Comparison of ENCODE assay signal across 28 mouse cellular contexts in the genomic region with DNA sequence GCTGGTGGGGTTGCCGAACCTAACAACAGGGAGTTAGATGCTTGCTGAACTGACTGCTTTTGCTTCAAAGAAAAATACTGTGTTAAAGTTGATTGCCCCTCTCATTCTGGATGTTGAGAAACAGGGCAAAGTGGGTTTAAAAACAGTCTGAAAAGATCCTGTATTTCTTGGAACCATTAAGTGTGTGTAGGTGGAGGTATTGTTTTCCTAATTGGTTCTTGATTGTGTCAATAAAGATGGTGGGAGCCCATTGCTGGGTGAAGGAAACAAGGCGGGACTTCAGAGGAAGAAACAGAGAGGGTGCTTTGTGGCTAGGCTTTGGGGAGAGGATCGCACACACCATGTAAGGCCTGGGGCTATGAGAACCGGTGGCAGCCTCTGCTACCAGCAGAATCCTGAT. TPM values are rescaled to one million over a fixed set of nuclear protein-coding genes. Genes with fewer than 3 reads are reported as not detected.
"Had no signal": no experiment of that assay in that cellular context is flagged by ENCODE, and none has a peak within 500 bp of the region (broad histone marks: within the 10 kb centered on the region; RNA-seq: fewer than 3 reads in every experiment).

No protein-coding gene starts in this region.

- H3K36me3 ChIP-seq: heart, embryonic 12.5 days; kidney, embryonic 15.5 days; limb, embryonic 10.5 days; limb, embryonic 12.5 days; liver, embryonic 13.5 days had no signal

- H3K9ac ChIP-seq: heart, embryonic 12.5 days; hindbrain, embryonic 13.5 days; hindbrain, embryonic 15.5 days; kidney, embryonic 15.5 days; limb, embryonic 12.5 days; liver, embryonic 13.5 days had no signal

- H3K4me3 ChIP-seq: heart, adult 2 months; heart, embryonic 12.5 days; hindbrain, embryonic 13.5 days; hindbrain, embryonic 15.5 days; kidney, embryonic 15.5 days; limb, embryonic 10.5 days; limb, embryonic 12.5 days; liver, embryonic 13.5 days had no signal

- H3K4me2 ChIP-seq: heart, embryonic 12.5 days; hindbrain, embryonic 13.5 days; hindbrain, embryonic 15.5 days; kidney, embryonic 15.5 days; limb, embryonic 12.5 days; liver, embryonic 11.5 days; liver, embryonic 13.5 days had no signal

- ATAC-seq: hindbrain, postnatal 0 days; intestine, embryonic 16.5 days had no signal

- DNase-seq: gastrocnemius, postnatal 14 days; gastrocnemius, postnatal 36 days; heart, adult 11 months; heart, adult 2 months; heart, postnatal 10 days; heart, postnatal 36 days; kidney, adult 11 months; kidney, adult 2 months; kidney, adult 9 months; kidney, postnatal 14 days; kidney, postnatal 36 days; layer of hippocampus, adult 9-11 months; layer of hippocampus, postnatal 36 days; liver; liver, embryonic 13.5 days had no signal

- H3K27me3 ChIP-seq: kidney, embryonic 15.5 days; limb, embryonic 12.5 days had no signal

- H3K27ac ChIP-seq: heart, adult 2 months; hindbrain, embryonic 13.5 days; hindbrain, embryonic 15.5 days; hindbrain, postnatal 0 days; kidney, embryonic 15.5 days; kidney, postnatal 0 days; limb, embryonic 10.5 days; limb, embryonic 12.5 days; liver, embryonic 13.5 days had no signal

- H3K9me3 ChIP-seq: heart, embryonic 12.5 days; hindbrain, embryonic 13.5 days; hindbrain, embryonic 15.5 days; kidney, embryonic 15.5 days; limb, embryonic 10.5 days; limb, embryonic 12.5 days; liver, embryonic 13.5 days had no signal

- H3K4me1 ChIP-seq: hindbrain, embryonic 15.5 days had no signal

RNA-seq across cellular contexts. Expression of a gene that starts 4.9 kb away (rescaled TPM):
- total RNA-seq: gastrocnemius, adult 18-20 months; gastrocnemius, postnatal 36 days had no signal

RNA-seq across cellular contexts. Expression of a gene that starts 10.2 kb away (rescaled TPM):
- total RNA-seq: gastrocnemius, adult 18-20 months; gastrocnemius, postnatal 36 days; hematopoietic stem cell, adult 5-6 weeks had no signal

RNA-seq across cellular contexts. Expression of a gene that starts 13.2 kb away (rescaled TPM):
- total RNA-seq: gastrocnemius, adult 18-20 months; hindbrain, postnatal 0 days; left cerebral cortex, postnatal 10 days had no signal
